Mouse (Mus musculus) erythroid progenitor cell, adult 5-6 weeks (primary cell): Measurements from ENCODE around the gene Fetub. TPM values are rescaled to one million over a fixed set of nuclear protein-coding genes. Genes with fewer than 3 reads are reported as not detected.

ENCODE experiments used
- ATAC-seq: replicated peaks from 2 replicates; pipeline ENCODE4 v1.8.0; 2016; ENCODE audit warnings: moderate number of reproducible peaks, mild to moderate bottlenecking, moderate TSS enrichment, inconsistent platforms; ENCODE audit not compliant: poor library complexity, low FRiP score, severe bottlenecking
- total RNA-seq, 2 experiments: library from RNA; stranded (forward) in 1 of 2; stranded (reverse) in 1 of 2; fragments of 150-400 nt in 1 of 2; fragments of 186-747, 209-891 nt in 1 of 2; gene quantifications; 2 replicates each; pipeline versions ENCODE4 v1.2.3 to v1.2.4; 2015 to 2017; ENCODE audit warnings: low replicate concordance in 2 of 2

The Fetub gene
- total RNA-seq, 2 experiments from 2014 or later, result not detected

GRCm38 (mm10) chr16:22955397-22956084, 37.4 kb downstream of the Fetub start:
- no peak for ATAC-seq

- no peak for ATAC-seq
Observed at GRCm38 (mm10) chr16:22956085-22956439, 37.9 kb downstream of the Fetub start.

- ATAC-seq, result no peak
Observed at GRCm38 (mm10) chr16:22961073-22961472, 42.9 kb downstream of the Fetub start.

- no peak for ATAC-seq
Observed at GRCm38 (mm10) chr16:22962256-22962655, 44.1 kb downstream of the Fetub start.

GRCm38 (mm10) chr16:22963293-22963692, 45.2 kb downstream of the Fetub start:
- no peak for ATAC-seq

- no peak for ATAC-seq
Observed at GRCm38 (mm10) chr16:22967383-22968030, 49.4 kb downstream of the Fetub start.

Other genes with a start within 250 kb of the Fetub start
- not detected in 2 replicates for gene Crygs, start 106.8 kb upstream of the Fetub start, total RNA-seq (2015; ENCODE audit: low replicate concordance)
- gene Crygs, start 106.8 kb upstream of the Fetub start, total RNA-seq (2017; ENCODE audit: low replicate concordance), result not detected in 2 replicates
- 86.1 and 90.5 TPM in 2 replicates for gene Tbccd1, start 60.7 kb upstream of the Fetub start, total RNA-seq (2015; ENCODE audit: low replicate concordance)
- gene Tbccd1, start 60.7 kb upstream of the Fetub start, total RNA-seq (2017; ENCODE audit: low replicate concordance), result 99.1 and 105 TPM in 2 replicates
- 91.4 and 105 TPM in 2 replicates for gene Dnajb11, start 60.5 kb upstream of the Fetub start, total RNA-seq (2015; ENCODE audit: low replicate concordance)
- gene Dnajb11, start 60.5 kb upstream of the Fetub start, total RNA-seq (2017; ENCODE audit: low replicate concordance), result 118 and 144 TPM in 2 replicates
- not detected in 2 replicates for gene Ahsg, start 27.1 kb upstream of the Fetub start, total RNA-seq (2015; ENCODE audit: low replicate concordance)
- not detected in 2 replicates for gene Ahsg, start 27.1 kb upstream of the Fetub start, total RNA-seq (2017; ENCODE audit: low replicate concordance)
- not detected in 2 replicates for gene Hrg, start 32.7 kb downstream of the Fetub start, total RNA-seq (2015; ENCODE audit: low replicate concordance)
- gene Hrg, start 32.7 kb downstream of the Fetub start, total RNA-seq (2017; ENCODE audit: low replicate concordance), result not detected in 2 replicates
- gene Kng2, start 111.1 kb downstream of the Fetub start, total RNA-seq (2015; ENCODE audit: low replicate concordance), result not detected in 2 replicates
- gene Kng2, start 111.1 kb downstream of the Fetub start, total RNA-seq (2017; ENCODE audit: low replicate concordance), result 2.6 TPM in 1 of 2 replicates, not detected in the other
- 0.72 and 3.4 TPM in 2 replicates for gene Kng1, start 139.5 kb downstream of the Fetub start, total RNA-seq (2015; ENCODE audit: low replicate concordance)
- not detected in 2 replicates for gene Kng1, start 139.5 kb downstream of the Fetub start, total RNA-seq (2017; ENCODE audit: low replicate concordance)
- gene Eif4a2, start 189.1 kb downstream of the Fetub start, total RNA-seq (2015; ENCODE audit: low replicate concordance), result 140 and 151 TPM in 2 replicates
- 189 and 232 TPM in 2 replicates for gene Eif4a2, start 189.1 kb downstream of the Fetub start, total RNA-seq (2017; ENCODE audit: low replicate concordance)
- gene Rfc4, start 209.4 kb downstream of the Fetub start, total RNA-seq (2015; ENCODE audit: low replicate concordance), result 98.4 and 133 TPM in 2 replicates
- 32.8 and 50.6 TPM in 2 replicates for gene Rfc4, start 209.4 kb downstream of the Fetub start, total RNA-seq (2017; ENCODE audit: low replicate concordance)
- 12.2 TPM in 1 of 2 replicates, not detected in the other for gene Adipoq, start 228.2 kb downstream of the Fetub start, total RNA-seq (2015; ENCODE audit: low replicate concordance)
- gene Adipoq, start 228.2 kb downstream of the Fetub start, total RNA-seq (2017; ENCODE audit: low replicate concordance), result 0.51 TPM in 1 of 2 replicates, not detected in the other